Mouse (Mus musculus): ENCODE results near the gene Htr1b. TPM values are rescaled to one million over a fixed set of nuclear protein-coding genes. Genes with fewer than 3 reads are reported as not detected.

The Htr1b gene
- polyA plus RNA-seq (2015; fragmentation: Nextera tagmentation; extraction: Ambion mirVana): 1.2 and 1.3 TPM in 2 replicates

DNA sequence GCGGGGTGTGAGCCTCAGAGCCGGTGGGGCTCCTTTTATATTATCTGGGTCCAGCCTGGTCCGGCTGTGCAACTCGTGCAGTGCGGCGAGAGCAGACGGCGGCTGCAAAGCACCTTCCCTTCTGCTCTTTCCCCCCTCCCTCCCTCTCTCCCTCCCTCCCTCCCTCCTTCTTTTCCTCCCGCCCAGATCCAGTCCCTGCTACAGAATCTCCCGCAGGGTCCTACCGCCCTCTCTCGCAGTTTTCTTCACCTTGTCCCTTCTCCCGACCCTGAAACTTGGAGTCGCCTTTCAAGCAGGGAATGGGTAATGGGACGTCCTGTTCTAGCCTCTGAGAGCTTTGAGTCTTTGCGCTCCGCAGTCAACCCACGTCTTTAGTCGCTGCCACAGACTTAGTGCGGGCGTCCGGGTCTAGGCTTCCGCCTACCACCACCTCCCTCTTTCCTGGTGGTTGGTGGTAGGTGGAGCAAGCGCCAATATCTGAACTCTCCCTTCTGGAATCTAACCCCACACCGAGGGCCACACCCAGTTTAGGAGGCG is at the start of gene Htr1b:
TSS of gene Htr1b (minus strand) at position 392 of the 537 bp plus-strand sequence.
- Histone ChIP-seq H3K27me3 (peaks cover 51% of the 10 kb centered on the region), H3K9ac (replicated peaks) (peak within 1 kb of the TSS; percentile 69), H3K4me1 (replicated peaks) (peaks cover 28% of the 10 kb centered on the region), H3K27ac (peak within 1 kb of the TSS; percentile 10; the same call in 1 of the 2 replicates), H3K4me3 (replicated peaks) (peak within 1 kb of the TSS; percentile 71), H3K36me3 (no peaks in the 10 kb centered on the region), H3K4me2 (replicated peaks) (peak within 1 kb of the TSS; percentile 98), H3K9me3 (no peaks in the 10 kb centered on the region)
- WGBS: under 1% methylated on average over 26 of the region's 26 CpGs
- ATAC-seq: peak; percentile 86

GRCm38 (mm10) chr9:81676716-81677115 is 43.1 kb upstream of the Htr1b start:
- Histone ChIP-seq H3K4me2 (replicated peaks) (no peak overlapping the region), H3K9me3 (no peaks in the 10 kb centered on the region), H3K4me3 (replicated peaks) (no peak overlapping the region), H3K36me3 (no peaks in the 10 kb centered on the region), H3K9ac (replicated peaks) (no peak overlapping the region), H3K4me1 (replicated peaks) (no peaks in the 10 kb centered on the region), H3K27me3 (no peaks in the 10 kb centered on the region), H3K27ac (no peak overlapping the region)
- WGBS: 95% methylated on average over 1 of the region's 1 CpGs
- no peak for ATAC-seq

GRCm38 (mm10) chr9:81637486-81637885 is 3.9 kb upstream of the Htr1b start:
- peaks cover 18% of the 10 kb centered on the region for H3K4me1 ChIP-seq (replicated peaks)
- no peak for ATAC-seq
- no peak overlapping the region for H3K27ac ChIP-seq
- 96% methylated on average over 1 of the region's 1 CpGs for WGBS
- no peak overlapping the region for H3K9ac ChIP-seq (replicated peaks)
- no peaks in the 10 kb centered on the region for H3K36me3 ChIP-seq
- H3K4me2 ChIP-seq (replicated peaks): no peak overlapping the region
- peaks cover 30% of the 10 kb centered on the region for H3K27me3 ChIP-seq
- no peak overlapping the region for H3K4me3 ChIP-seq (replicated peaks)
- H3K9me3 ChIP-seq: no peaks in the 10 kb centered on the region

DNA sequence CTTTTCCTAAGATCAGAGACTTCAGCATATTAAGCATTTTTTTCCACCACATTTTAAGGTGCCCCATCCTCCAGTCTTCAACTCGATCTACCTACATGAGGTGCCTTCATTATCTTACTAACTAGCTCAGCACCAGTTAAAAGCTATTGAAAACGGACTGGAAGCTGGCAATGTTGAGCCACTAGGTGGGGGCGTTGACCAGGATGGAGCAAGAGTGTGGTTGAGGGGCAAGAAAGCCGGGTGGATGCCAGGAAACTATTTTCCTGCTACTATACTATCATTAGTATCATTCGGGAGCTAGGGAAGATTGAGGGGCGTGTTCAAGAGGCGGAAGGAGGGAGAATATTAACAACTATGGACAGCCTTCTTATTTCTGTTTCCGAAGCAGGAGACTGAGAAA is 1.5 kb upstream of the Htr1b start:
- 12% methylated on average over 8 of the region's 8 CpGs for WGBS

DNA sequence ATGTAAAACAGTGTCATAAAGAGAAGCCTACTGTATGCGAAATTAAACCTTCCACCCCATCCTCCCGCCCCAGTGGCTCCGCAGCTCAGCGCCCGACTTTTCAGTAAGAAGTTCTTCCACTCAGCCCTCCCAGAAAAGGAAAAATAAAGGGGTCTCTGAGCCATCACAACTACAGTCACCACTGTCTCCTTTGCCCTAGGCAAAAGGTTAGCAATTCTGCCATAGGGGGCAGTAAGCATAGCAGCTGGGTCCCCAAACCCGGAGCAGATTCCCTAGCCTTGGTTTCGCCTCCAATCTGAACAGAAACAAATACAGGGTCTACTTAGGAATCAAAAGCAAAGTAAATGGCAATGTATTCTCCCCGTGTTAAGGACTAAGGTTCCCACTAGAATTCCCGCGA is 535 bp upstream of the Htr1b start:
- Histone ChIP-seq H3K27me3 (peaks cover 51% of the 10 kb centered on the region), H3K4me1 (replicated peaks) (peaks cover 28% of the 10 kb centered on the region), H3K4me3 (replicated peaks) (peak overlapping the region; percentile 71), H3K9ac (replicated peaks) (peak overlapping the region; percentile 69; the same call in 1 of the 2 replicates), H3K27ac (no peak overlapping the region), H3K36me3 (no peaks in the 10 kb centered on the region), H3K4me2 (replicated peaks) (peak overlapping the region; percentile 98), H3K9me3 (no peaks in the 10 kb centered on the region)
- ATAC-seq: no peak
- 1% methylated on average over 10 of the region's 10 CpGs for WGBS

More for the DNA sequence above, 1.5 kb upstream of the Htr1b start:
- peak overlapping the region; percentile 26 for H3K4me2 ChIP-seq (replicated peaks)
- ATAC-seq: no peak
- H3K27ac ChIP-seq: no peak overlapping the region
- H3K27me3 ChIP-seq: peaks cover 51% of the 10 kb centered on the region
- H3K9me3 ChIP-seq: no peaks in the 10 kb centered on the region
- H3K9ac ChIP-seq (replicated peaks): no peak overlapping the region
- no peak overlapping the region for H3K4me3 ChIP-seq (replicated peaks)
- H3K4me1 ChIP-seq (replicated peaks): peaks cover 28% of the 10 kb centered on the region
- H3K36me3 ChIP-seq: no peaks in the 10 kb centered on the region

- Histone ChIP-seq H3K4me3 (replicated peaks) (peak overlapping the region; percentile 71), H3K4me1 (replicated peaks) (peaks cover 28% of the 10 kb centered on the region), H3K36me3 (no peaks in the 10 kb centered on the region), H3K27ac (peak overlapping the region; percentile 10; the same call in 1 of the 2 replicates), H3K4me2 (replicated peaks) (peak overlapping the region; percentile 98), H3K27me3 (peaks cover 51% of the 10 kb centered on the region), H3K9ac (replicated peaks) (peak overlapping the region; percentile 69), H3K9me3 (no peaks in the 10 kb centered on the region)
- under 1% methylated on average over 47 of the region's 47 CpGs for WGBS
- peak; percentile 80 for ATAC-seq
These were observed 742 bp downstream of the Htr1b start for GRCm38 (mm10) chr9:81632736-81633436.

- ATAC-seq: peak; percentile 47
- H3K36me3 ChIP-seq: no peaks in the 10 kb centered on the region
- no peaks in the 10 kb centered on the region for H3K9me3 ChIP-seq
- H3K4me2 ChIP-seq (replicated peaks): peak overlapping the region; percentile 98
- H3K27me3 ChIP-seq: peaks cover 51% of the 10 kb centered on the region
- peaks cover 28% of the 10 kb centered on the region for H3K4me1 ChIP-seq (replicated peaks)
- peak overlapping the region; percentile 69 for H3K9ac ChIP-seq (replicated peaks)
- under 1% methylated on average over 31 of the region's 31 CpGs for WGBS
- H3K27ac ChIP-seq: no peak overlapping the region
- H3K4me3 ChIP-seq (replicated peaks): peak overlapping the region; percentile 71
These were observed 1.4 kb downstream of the Htr1b start for GRCm38 (mm10) chr9:81632191-81632735.

DNA sequence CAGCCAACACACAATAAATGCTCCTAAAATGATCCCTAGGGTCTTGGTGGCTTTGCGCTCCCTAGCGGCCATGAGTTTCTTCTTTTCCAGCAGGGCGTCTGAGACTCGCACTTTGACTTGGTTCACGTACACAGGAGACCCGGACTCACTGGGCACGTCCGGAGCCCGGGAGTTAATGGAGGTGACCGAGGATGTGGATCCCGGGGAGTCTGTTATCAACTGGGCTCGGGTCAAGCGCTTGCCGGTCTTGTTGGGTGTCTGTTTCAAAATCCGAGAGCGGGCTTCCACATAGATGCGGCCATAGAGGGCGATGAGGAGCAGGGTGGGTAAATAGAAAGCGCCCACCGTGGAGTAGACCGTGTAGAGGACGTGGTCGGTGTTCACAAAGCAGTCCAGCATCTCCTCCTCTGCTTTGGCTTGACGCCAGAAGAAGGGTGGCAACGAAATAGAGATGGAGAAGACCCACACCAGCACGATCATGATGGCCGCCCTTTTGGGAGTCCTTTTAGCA is 2.0 kb downstream of the Htr1b start:
- Histone ChIP-seq H3K36me3 (no peaks in the 10 kb centered on the region), H3K27me3 (peaks cover 50% of the 10 kb centered on the region), H3K9ac (replicated peaks) (peak overlapping the region; percentile 69; the same call in 1 of the 2 replicates), H3K9me3 (no peaks in the 10 kb centered on the region), H3K4me3 (replicated peaks) (peak overlapping the region; percentile 71), H3K4me2 (replicated peaks) (peak overlapping the region; percentile 98), H3K27ac (no peak overlapping the region), H3K4me1 (replicated peaks) (peaks cover 28% of the 10 kb centered on the region)
- ATAC-seq: no peak
- WGBS: 2% methylated on average over 27 of the region's 27 CpGs

- peak; percentile 81 for ATAC-seq
- peaks cover 17% of the 10 kb centered on the region for H3K27me3 ChIP-seq
- H3K9me3 ChIP-seq: no peaks in the 10 kb centered on the region
- no peak overlapping the region for H3K27ac ChIP-seq
- H3K9ac ChIP-seq (replicated peaks): no peak overlapping the region
- 33% methylated on average over 9 of the region's 9 CpGs for WGBS
- no peak overlapping the region for H3K4me2 ChIP-seq (replicated peaks)
- H3K4me3 ChIP-seq (replicated peaks): no peak overlapping the region
- H3K36me3 ChIP-seq: no peaks in the 10 kb centered on the region
- peaks cover 6% of the 10 kb centered on the region for H3K4me1 ChIP-seq (replicated peaks)
These were observed 6.6 kb downstream of the Htr1b start for GRCm38 (mm10) chr9:81626899-81627606.

GRCm38 (mm10) chr9:81625898-81626297 is 7.7 kb downstream of the Htr1b start:
- no peaks in the 10 kb centered on the region for H3K9me3 ChIP-seq
- H3K4me3 ChIP-seq (replicated peaks): no peak overlapping the region

GRCm38 (mm10) chr9:81622873-81623272 is 10.8 kb downstream of the Htr1b start:
- 28% methylated on average over 5 of the region's 5 CpGs for WGBS
- Histone ChIP-seq H3K4me2 (replicated peaks) (no peak overlapping the region), H3K27ac (no peak overlapping the region), H3K4me3 (replicated peaks) (no peak overlapping the region), H3K4me1 (replicated peaks) (no peaks in the 10 kb centered on the region), H3K9ac (replicated peaks) (no peak overlapping the region), H3K36me3 (no peaks in the 10 kb centered on the region), H3K9me3 (no peaks in the 10 kb centered on the region), H3K27me3 (no peaks in the 10 kb centered on the region)
- no peak for ATAC-seq

More at GRCm38 (mm10) chr9:81625898-81626297, 7.7 kb downstream of the Htr1b start:
- Histone ChIP-seq H3K9ac (replicated peaks) (no peak overlapping the region), H3K4me2 (replicated peaks) (no peak overlapping the region), H3K27me3 (peaks cover 5% of the 10 kb centered on the region), H3K4me1 (replicated peaks) (no peaks in the 10 kb centered on the region), H3K36me3 (no peaks in the 10 kb centered on the region), H3K27ac (no peak overlapping the region)
- ATAC-seq: no peak

Data from midbrain, embryonic 13.5 days (tissue).